ENCODE assay signal across 8 mouse cellular contexts in the genomic region with DNA sequence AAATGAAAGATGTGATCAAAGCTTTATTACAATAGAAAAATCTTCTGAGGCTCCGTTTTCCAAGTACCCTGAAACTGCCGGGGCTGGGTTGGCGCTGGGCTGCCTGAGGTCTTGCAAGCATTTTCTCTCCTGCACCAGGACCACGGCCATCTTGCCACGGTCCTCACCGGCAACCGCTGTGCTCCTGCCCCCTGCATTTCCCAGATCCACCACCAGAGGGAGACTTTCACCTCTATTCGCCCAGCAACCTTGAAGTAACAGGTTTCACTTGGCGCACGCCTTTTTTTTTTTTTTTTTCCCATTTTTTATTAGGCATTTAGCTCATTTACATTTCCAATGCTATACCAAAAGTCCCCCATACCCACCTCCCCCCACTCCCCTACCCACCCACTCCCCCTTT.
DNase-seq lines count a peak whose midpoint lies in the region; ATAC-seq lines count a peak whose summit lies in the region.

No protein-coding gene starts in this region.

- no peak overlapping the region for H3K27ac ChIP-seq in forebrain, embryonic 10.5 days
- no peak overlapping the region for H3K27ac ChIP-seq in forebrain, embryonic 15.5 days (replicated peaks)

- H3K4me2 ChIP-seq in forebrain, embryonic 15.5 days (replicated peaks) = no peak overlapping the region

- 52% methylated on average over 10 of the region's 10 CpGs for WGBS in forebrain, embryonic 10.5 days
- whole genome bisulfite sequencing in forebrain, embryonic 15.5 days = 55% methylated on average over 10 of the region's 10 CpGs

- DNase-seq in forebrain, embryonic 10.5 days (ENCODE audit: extremely low spot score, low spot score) = peak; percentile 73
- peak; percentile 39 for DNase-seq in ovary, postnatal 10 days (ENCODE audit: low spot score)
- no peak for DNase-seq in ovary, adult 18-20 months (ENCODE audit: low spot score)
- DNase-seq in cerebellum, postnatal 14 days = peak; percentile 75 to 83
- peak; percentile 6 to 11 for DNase-seq in thymus, adult 18-20 months

- H3K4me3 ChIP-seq in forebrain, embryonic 10.5 days = no peak overlapping the region
- H3K4me3 ChIP-seq in forebrain, embryonic 15.5 days = no peak overlapping the region

- peaks cover 15% of the 10 kb centered on the region for H3K4me1 ChIP-seq in forebrain, embryonic 10.5 days
- H3K4me1 ChIP-seq in forebrain, embryonic 15.5 days = peaks cover 16% of the 10 kb centered on the region

- no peak overlapping the region for H3K9ac ChIP-seq in forebrain, embryonic 15.5 days (replicated peaks)

- 0 out of 2 replicates have a peak, but pooled peaks cover 5% of the 10 kb centered on the region for H3K9me3 ChIP-seq in forebrain, embryonic 10.5 days
- no peaks in the 10 kb centered on the region; the same call in 1 of the 2 replicates for H3K9me3 ChIP-seq in forebrain, embryonic 15.5 days

- H3K27me3 ChIP-seq in forebrain, embryonic 10.5 days (ENCODE audit: poor library complexity, severe bottlenecking) = no peaks in the 10 kb centered on the region
- no peaks in the 10 kb centered on the region for H3K27me3 ChIP-seq in forebrain, embryonic 15.5 days

- H3K36me3 ChIP-seq in forebrain, embryonic 10.5 days (replicated peaks) = no peaks in the 10 kb centered on the region
- no peaks in the 10 kb centered on the region for H3K36me3 ChIP-seq in forebrain, embryonic 15.5 days

- ATAC-seq in forebrain, embryonic 15.5 days (replicated peaks) = no peak
- peak; percentile 49 to 51; a peak in 2 of 4 replicates for ATAC-seq in hematopoietic stem cell, adult 5-6 weeks (replicated peaks in 1 of 2; ENCODE audit: insufficient read depth in 1 of 2, low FRiP score in 2 of 2, low TSS enrichment in 1 of 2, low read depth in 1 of 2, poor library complexity in 2 of 2, severe bottlenecking in 2 of 2)
- peak; percentile 64 for ATAC-seq in megakaryocyte, adult 5-6 weeks (ENCODE audit: poor library complexity, severe bottlenecking)
